Mouse (Mus musculus) MEL (cell line): Measurements from ENCODE around the gene Hlcs.

ENCODE experiments used
- CTCF ChIP-seq, 3 experiments: IDR thresholded peaks in 2 of 3; conservative IDR thresholded peaks in 1 of 3; 2 replicates each; pipeline ENCODE4 v1.5.1; 2011 to 2012; ENCODE audit warnings: low read length in 3 of 3, low read depth in 2 of 3, mild to moderate bottlenecking in 2 of 3, improper control_type of control experiment in 1 of 3, inconsistent platforms in 1 of 3, mixed read lengths in 1 of 3, moderate library complexity in 1 of 3; ENCODE audit not compliant: control insufficient read depth in 1 of 3, insufficient read depth in 1 of 3, poor library complexity in 1 of 3, severe bottlenecking in 1 of 3
- GABPA ChIP-seq: IDR thresholded peaks from 2 replicates; pipeline ENCODE4 v1.6.1; 2012; ENCODE audit warnings: low read depth, mild to moderate bottlenecking, inconsistent platforms, low read length, improper control_type of control experiment, moderate library complexity
- GATA1 ChIP-seq: IDR thresholded peaks from 2 replicates; pipeline ENCODE4 v1.6.1; 2011; ENCODE audit warnings: low read depth, low read length, improper control_type of control experiment
- HCFC1 ChIP-seq: IDR thresholded peaks from 2 replicates; pipeline ENCODE4 v1.6.1; 2012; ENCODE audit warnings: low read depth, mild to moderate bottlenecking, inconsistent platforms, low read length, improper control_type of control experiment, moderate library complexity
- NELFE ChIP-seq: IDR thresholded peaks from 2 replicates; pipeline ENCODE4 v1.6.1; 2011; ENCODE audit warnings: low read depth, low read length, improper control_type of control experiment
- POLR2AphosphoS2 ChIP-seq: IDR thresholded peaks from 2 replicates; pipeline ENCODE4 v1.6.1; 2011; ENCODE audit warnings: low read length, improper control_type of control experiment
- UBTF ChIP-seq: IDR thresholded peaks from 2 replicates; pipeline ENCODE4 v1.6.1; 2012; ENCODE audit warnings: low read depth, mild to moderate bottlenecking, inconsistent platforms, low read length, improper control_type of control experiment, moderate library complexity, borderline replicate concordance; ENCODE audit not compliant: insufficient read depth
- USF1 ChIP-seq: IDR thresholded peaks from 2 replicates; pipeline ENCODE4 v1.6.1; 2014; ENCODE audit warnings: low read depth, mild to moderate bottlenecking, inconsistent platforms, low read length, improper control_type of control experiment, moderate library complexity
- ZC3H11A ChIP-seq: IDR thresholded peaks from 2 replicates; pipeline ENCODE4 v1.6.1; 2012; ENCODE audit warnings: low read depth, mild to moderate bottlenecking, inconsistent platforms, low read length, improper control_type of control experiment

DNA sequence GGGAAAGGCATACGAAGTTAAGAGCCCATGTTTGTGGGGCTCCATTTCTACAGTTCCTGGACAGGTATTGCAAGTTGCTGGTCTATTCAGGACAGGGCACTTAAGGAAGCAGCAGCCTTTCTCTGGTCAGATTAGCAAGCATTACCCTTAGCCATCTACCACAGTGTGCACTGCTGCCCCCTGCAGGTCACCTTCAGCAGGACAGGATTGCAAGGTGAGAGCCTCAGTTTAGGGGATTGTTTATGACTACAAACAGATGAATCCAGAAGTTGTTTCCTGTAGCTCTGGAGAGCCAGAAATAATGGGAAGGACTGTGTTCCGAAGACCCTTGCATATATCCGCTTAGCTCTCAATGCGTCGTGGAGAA, 18.5 kb upstream of the Hlcs start:
- TF ChIP-seq CTCF (IDR thresholded peaks at IDR 0.05 in 2 of 3, conservative IDR thresholded peaks at IDR 0.05 in 1 of 3; ENCODE audit: control insufficient read depth in 1 of 3, insufficient read depth in 1 of 3, low read depth in 2 of 3, low read length in 3 of 3, poor library complexity in 1 of 3, severe bottlenecking in 1 of 3) (peak; percentile 87 to 98 (median 92)), UBTF (no peak), GABPA (no peak), USF1 (no peak), NELFE (no peak), HCFC1 (no peak), ZC3H11A (peak; percentile 56), GATA1 (no peak), POLR2AphosphoS2 (no peak)
